Mouse (Mus musculus) liver, adult 2 months (tissue): Measurements from ENCODE around the gene Usp40.
"Not testable (repeated sequence)": the region's sequence is repeated elsewhere in the genome, so short reads cannot be mapped to it uniquely, and the experiment has no call there.

Experiments used
- CTCF ChIP-seq: fragments of 200-500 bp; IDR thresholded peaks from 2 replicates; pipeline ENCODE4 v1.5.1; 2011; ENCODE audit warnings: low read depth, low read length, control low read depth
- POLR2A ChIP-seq: fragments of 200-500 bp; IDR thresholded peaks from 2 replicates; pipeline ENCODE4 v1.6.1; 2011; ENCODE audit warnings: low read length, control low read depth; ENCODE audit not compliant: insufficient read depth; ENCODE audit errors: extremely low read depth

GRCm38 (mm10) chr1:88043044-88043443, 34.7 kb upstream of the Usp40 start:
- not testable (repeated sequence) for TF ChIP-seq CTCF, POLR2A
